Mouse (Mus musculus): ENCODE data around the gene Frmd4a.

DNA sequence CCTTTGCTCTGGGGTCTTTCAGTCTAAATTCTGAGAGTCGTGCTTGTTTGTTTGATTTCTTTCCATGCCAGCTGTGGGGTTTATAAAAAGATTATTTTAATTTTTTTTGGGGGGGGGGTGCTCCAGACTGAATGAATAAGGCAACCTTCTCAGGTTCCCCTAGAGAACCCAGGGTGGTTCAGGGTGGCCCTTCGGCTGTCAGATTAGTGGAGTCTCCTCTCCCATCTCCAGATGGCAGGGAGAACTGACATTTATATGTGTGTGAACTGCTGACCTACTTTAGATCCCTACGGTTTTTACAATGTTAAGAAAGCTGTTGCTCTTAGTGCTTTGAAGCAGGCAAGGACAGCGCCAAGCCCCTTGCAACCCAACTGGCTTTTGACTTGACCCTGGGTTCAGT lies 1.4 kb downstream of the Frmd4a start:
- TF ChIP-seq POLR2A (IDR thresholded peaks at IDR 0.05; ENCODE audit: low read depth, low read length) = no peak
- no peak for TF ChIP-seq CTCF (IDR thresholded peaks at IDR 0.05; ENCODE audit: extremely low read depth, insufficient read depth, insufficient read length, insufficient replicate concordance)

Measured in spleen, adult 2 months (tissue).